Mouse (Mus musculus) thymus, adult 2 months (tissue): Measurements from ENCODE around the gene Misp. TPM values are rescaled to one million over a fixed set of nuclear protein-coding genes. Genes with fewer than 3 reads are reported as not detected.

Experiments used
- DNase-seq: peaks from one replicate; pipeline ENCODE4 v3.0.0; 2021
- H3K27ac ChIP-seq: fragments of 200-500 bp; 2 replicates; pipeline ENCODE4 v1.5.1; 2012; ENCODE audit warnings: low read length, control low read depth; ENCODE audit not compliant: control insufficient read depth, insufficient read depth
- H3K27me3 ChIP-seq: fragments of 200-500 bp; 2 replicates; pipeline ENCODE4 v1.6.1; 2012; ENCODE audit warnings: mild to moderate bottlenecking, low read length, moderate library complexity, mixed read lengths; ENCODE audit not compliant: control insufficient read depth, insufficient read depth
- H3K36me3 ChIP-seq: fragments of 200-500 bp; 2 replicates; pipeline ENCODE4 v1.6.1; 2012; ENCODE audit warnings: mild to moderate bottlenecking, low read length, moderate library complexity; ENCODE audit not compliant: control insufficient read depth, insufficient read depth
- H3K4me1 ChIP-seq: fragments of 200-500 bp; replicated peaks from 2 replicates; pipeline ENCODE4 v1.6.1; 2012; ENCODE audit warnings: low read length; ENCODE audit not compliant: control insufficient read depth, insufficient read depth
- H3K4me3 ChIP-seq: fragments of 200-500 bp; 2 replicates; pipeline ENCODE4 v1.5.1; 2012; ENCODE audit warnings: mild to moderate bottlenecking, low read length, control low read depth, moderate library complexity; ENCODE audit not compliant: control insufficient read depth, insufficient read depth
- CTCF ChIP-seq: fragments of 200-500 bp; IDR thresholded peaks from 2 replicates; pipeline ENCODE4 v1.5.1; 2012; ENCODE audit warnings: mild to moderate bottlenecking, control low read depth, low read length, moderate library complexity, borderline replicate concordance; ENCODE audit not compliant: control insufficient read depth, poor library complexity, insufficient read depth; ENCODE audit errors: extremely low read depth
- POLR2A ChIP-seq: fragments of 200-500 bp; IDR thresholded peaks from 2 replicates; pipeline ENCODE4 v1.6.1; 2012; ENCODE audit warnings: mild to moderate bottlenecking, low read length, control low read depth, moderate library complexity; ENCODE audit not compliant: control insufficient read depth, poor library complexity, insufficient read depth; ENCODE audit errors: extremely low read depth
- WGBS: fragments of 180-500 bp; shearing (Covaris S2); methylation state at CpG from one replicate; pipeline ENCODE4 v1.1.7; 2018; 5-methylcytosine and 5-hydroxymethylcytosine counted together
- polyA plus RNA-seq: library from polyadenylated mRNA; depleted of rRNA; stranded (reverse); fragments of >200 nt; gene quantifications from 2 replicates; pipeline ENCODE4 v1.2.3, GENCODE M21; 2012

Misp gene
- polyA plus RNA-seq, 1 experiment: 6.8 TPM

DNA sequence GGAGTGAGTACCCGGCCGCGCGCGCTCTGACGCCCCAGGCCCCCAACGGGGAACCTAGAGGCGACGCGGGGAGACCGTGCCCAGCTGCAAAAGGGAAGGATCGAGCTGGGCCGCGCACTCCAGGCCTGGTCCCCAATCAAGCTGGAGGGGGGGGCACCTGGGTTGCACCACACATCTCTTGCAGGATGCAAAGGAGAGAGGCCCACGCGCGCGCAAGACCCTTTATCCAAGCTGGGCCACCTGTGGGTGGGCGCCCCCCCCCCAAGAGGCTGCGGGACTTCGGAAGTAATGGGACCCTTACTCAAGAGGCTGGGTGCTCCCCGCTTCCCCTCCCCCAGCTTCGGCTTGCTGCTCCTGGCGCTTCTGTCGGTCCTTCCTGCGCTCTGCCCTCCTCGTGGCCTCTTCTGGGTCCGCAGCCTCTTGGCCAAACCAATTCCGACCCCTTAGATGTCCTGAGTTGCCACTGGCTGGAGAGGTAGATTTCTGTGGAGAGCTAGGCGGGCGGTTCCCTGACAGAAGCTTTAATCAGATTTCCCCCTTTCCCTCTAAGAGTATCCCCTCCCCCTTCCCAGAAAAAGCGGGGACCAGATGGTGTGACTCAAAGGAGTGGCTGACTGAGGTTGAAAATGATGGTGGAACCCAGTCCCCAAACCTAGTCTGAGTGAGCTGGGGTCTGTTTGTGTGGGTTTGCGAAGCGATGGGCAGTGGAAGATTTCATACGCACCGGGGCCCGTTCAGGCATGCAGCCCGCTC is 26.9 kb upstream of the Misp start:
- no peaks in the 10 kb centered on the region for H3K36me3 ChIP-seq
- no peaks in the 10 kb centered on the region for H3K27me3 ChIP-seq
- no peak for TF ChIP-seq CTCF
- TF ChIP-seq POLR2A: no peak
- no peak for DNase-seq
- H3K4me3 ChIP-seq: peak overlapping the region; percentile 66
- no peak overlapping the region for H3K27ac ChIP-seq
- peaks cover 54% of the 10 kb centered on the region for H3K4me1 ChIP-seq
- WGBS: 16% methylated on average over 38 of the region's 38 CpGs

DNA sequence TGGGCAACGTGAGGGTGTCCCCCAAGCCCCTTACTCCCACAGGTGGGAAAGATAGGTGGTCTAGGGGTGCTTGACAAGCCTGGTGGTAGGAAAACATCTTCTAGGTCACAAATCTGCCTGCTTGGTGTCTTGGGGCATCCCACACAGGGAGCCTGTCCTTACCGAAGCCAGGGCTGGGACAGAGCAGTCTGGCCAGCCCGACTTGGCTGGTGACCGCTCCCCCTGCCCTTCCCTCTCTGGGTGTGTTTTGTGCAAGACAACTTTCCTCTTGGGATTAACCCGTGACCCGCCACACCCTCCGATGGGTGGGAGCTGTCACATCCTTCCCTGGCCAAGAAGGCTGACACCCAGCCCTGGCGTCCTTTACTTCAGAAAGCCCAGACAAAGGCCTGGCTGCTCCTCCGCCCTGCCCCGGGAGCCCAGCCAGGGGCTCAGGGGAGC is 26.3 kb upstream of the Misp start:
- Histone ChIP-seq H3K36me3 (no peaks in the 10 kb centered on the region), H3K27ac (no peak overlapping the region), H3K4me3 (peak overlapping the region; percentile 66), H3K4me1 (peaks cover 48% of the 10 kb centered on the region), H3K27me3 (no peaks in the 10 kb centered on the region)
- 54% methylated on average over 10 of the region's 10 CpGs for WGBS
- no peak for DNase-seq
- TF ChIP-seq POLR2A (peak; percentile 17; the same call in 1 of the 2 replicates), CTCF (no peak)

DNA sequence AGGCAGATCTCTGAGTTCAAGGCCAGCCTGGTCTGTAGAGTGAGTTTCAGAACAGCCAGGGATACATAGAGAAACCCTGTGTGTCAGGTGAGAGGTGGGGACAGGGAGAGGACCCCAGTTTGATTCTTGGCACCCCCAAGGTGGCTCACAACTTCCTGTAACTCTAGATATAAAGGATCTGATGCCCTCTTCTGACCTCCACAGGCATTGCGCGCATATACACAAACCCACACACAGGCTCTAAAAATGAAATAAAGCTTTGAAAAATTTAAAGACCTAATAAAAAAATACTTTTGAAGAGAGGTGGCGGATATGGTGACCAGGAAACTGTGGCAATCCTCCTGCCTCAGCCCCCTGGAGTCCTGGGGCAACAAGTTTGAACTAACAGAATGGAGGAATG is 24.9 kb upstream of the Misp start:
- WGBS: 98% methylated on average over 3 of the region's 3 CpGs
- no peaks in the 10 kb centered on the region for H3K36me3 ChIP-seq
- no peaks in the 10 kb centered on the region for H3K27me3 ChIP-seq
- no peak for DNase-seq
- TF ChIP-seq POLR2A (no peak), CTCF (no peak)
- peaks cover 36% of the 10 kb centered on the region for H3K4me1 ChIP-seq
- H3K27ac ChIP-seq: no peak overlapping the region
- no peak overlapping the region for H3K4me3 ChIP-seq

DNA sequence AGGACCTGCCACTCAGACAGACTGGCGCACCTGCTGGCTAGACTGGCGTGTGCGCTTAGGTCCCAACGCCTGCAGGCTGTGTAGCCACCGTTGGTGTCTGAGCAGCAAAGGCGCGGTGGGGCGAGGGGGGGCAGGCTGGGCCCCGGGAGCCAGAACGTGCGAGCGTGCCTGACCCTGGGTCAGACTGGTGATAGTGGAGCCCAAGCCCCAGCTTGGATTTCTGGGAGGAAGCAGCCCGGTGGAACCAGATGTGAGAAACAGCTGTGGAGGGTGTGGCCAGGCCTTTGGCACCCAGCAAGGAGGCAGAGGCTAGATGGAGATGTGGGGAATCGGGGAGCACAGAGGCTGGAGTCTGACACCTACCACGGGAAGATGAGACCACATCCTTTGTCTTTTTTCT is 23.5 kb upstream of the Misp start:
- DNase-seq: no peak
- Histone ChIP-seq H3K27me3 (no peaks in the 10 kb centered on the region), H3K36me3 (no peaks in the 10 kb centered on the region), H3K4me3 (no peak overlapping the region), H3K4me1 (peaks cover 36% of the 10 kb centered on the region), H3K27ac (no peak overlapping the region)
- no peak for TF ChIP-seq POLR2A
- no peak for TF ChIP-seq CTCF
- 10% methylated on average over 15 of the region's 15 CpGs for WGBS

DNA sequence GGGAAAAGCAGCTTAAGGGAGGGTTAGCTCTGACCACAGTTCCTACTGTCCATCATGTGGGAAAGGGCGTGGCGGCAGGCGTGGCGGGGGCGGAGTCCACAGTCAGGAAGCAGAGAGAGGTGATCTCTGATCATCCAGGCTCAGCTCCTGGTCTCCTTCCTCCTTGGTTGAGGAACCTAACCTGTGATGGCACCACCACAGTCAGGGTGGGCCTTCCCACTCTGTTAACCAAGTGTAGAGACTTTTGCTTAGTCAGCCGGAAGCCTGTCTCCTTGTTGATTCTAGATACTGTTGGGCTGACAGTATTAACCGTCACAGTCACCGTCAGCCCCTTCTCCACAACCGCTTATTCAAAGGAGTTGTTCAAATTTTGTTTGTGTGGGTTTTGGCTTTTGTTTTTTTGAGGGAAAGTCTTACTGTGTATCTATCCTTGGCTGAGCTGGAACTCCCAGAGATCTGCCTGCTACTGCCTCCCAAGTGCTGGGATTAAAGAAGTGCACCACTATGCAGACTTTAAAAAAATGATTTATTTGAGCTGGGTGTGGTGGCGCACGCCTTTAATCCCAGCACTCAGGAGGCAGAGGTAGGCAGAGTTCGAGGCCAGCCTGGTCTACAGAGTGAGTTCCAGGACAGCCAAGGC is 22.4 kb upstream of the Misp start:
- Histone ChIP-seq H3K36me3 (no peaks in the 10 kb centered on the region), H3K27ac (no peak overlapping the region), H3K4me3 (no peak overlapping the region), H3K4me1 (peaks cover 35% of the 10 kb centered on the region), H3K27me3 (no peaks in the 10 kb centered on the region)
- TF ChIP-seq POLR2A (no peak), CTCF (no peak)
- 53% methylated on average over 12 of the region's 12 CpGs for WGBS
- no peak for DNase-seq

DNA sequence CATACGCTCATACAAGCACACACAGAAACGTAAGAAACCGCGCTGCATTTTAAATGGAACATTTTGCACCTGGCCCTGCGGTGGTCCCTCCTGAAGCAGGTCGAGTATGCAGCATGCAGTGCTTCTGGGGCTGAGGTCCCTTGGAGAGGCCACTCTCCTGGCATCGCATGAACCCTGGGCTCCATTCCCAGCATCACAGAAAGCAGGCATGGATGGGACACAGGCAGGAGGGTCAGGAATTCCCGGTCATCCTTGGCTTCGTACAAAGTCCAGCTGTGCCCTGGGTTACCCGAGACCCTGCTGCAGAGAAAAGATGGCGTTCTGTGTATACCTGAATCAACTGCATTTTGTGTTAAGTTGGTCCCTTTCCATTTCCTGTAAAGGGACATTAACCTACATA is 20.3 kb upstream of the Misp start:
- 91% methylated on average over 11 of the region's 11 CpGs for WGBS
- Histone ChIP-seq H3K36me3 (no peaks in the 10 kb centered on the region), H3K27ac (no peak overlapping the region), H3K4me3 (no peak overlapping the region), H3K4me1 (peaks cover 23% of the 10 kb centered on the region), H3K27me3 (no peaks in the 10 kb centered on the region)
- DNase-seq: no peak
- TF ChIP-seq POLR2A (no peak), CTCF (no peak)
